Mouse (Mus musculus) forebrain, embryonic 13.5 days (tissue): ENCODE data around the gene Sfxn3. TPM values are rescaled to one million over a fixed set of nuclear protein-coding genes. Genes with fewer than 3 reads are reported as not detected.
A peak's percentile ranks its signal among the peaks of the same experiment; 100 is the strongest.
"Not testable (repeated sequence)": the region's sequence is repeated elsewhere in the genome, so short reads cannot be mapped to it uniquely, and the experiment has no call there.

Experiments used
- ATAC-seq: fragments of 200-750 bp; cut with Nextera tagmentation; 2 replicates; pipeline ENCODE4 v1.8.0; 2017
- H3K27ac ChIP-seq: fragments of 300-500 bp; sonication (generic); 2 replicates; pipeline ENCODE4 v1.5.1; 2015; ENCODE audit warnings: inconsistent platforms, mild to moderate bottlenecking, moderate library complexity
- H3K27me3 ChIP-seq: fragments of 300-500 bp; sonication (generic); 2 replicates; pipeline ENCODE4 v1.6.1; 2015; ENCODE audit warnings: mild to moderate bottlenecking, inconsistent platforms
- H3K36me3 ChIP-seq: fragments of 300-500 bp; sonication (generic); 2 replicates; pipeline ENCODE4 v1.6.1; 2015; ENCODE audit warnings: mild to moderate bottlenecking, inconsistent platforms; ENCODE audit not compliant: poor library complexity, severe bottlenecking
- H3K4me1 ChIP-seq: fragments of 300-500 bp; sonication (generic); 2 replicates; pipeline ENCODE4 v1.6.1; 2015; ENCODE audit warnings: inconsistent platforms
- H3K4me2 ChIP-seq: fragments of 300-500 bp; sonication (generic); 2 replicates; pipeline ENCODE4 v1.6.1; 2015; ENCODE audit warnings: inconsistent platforms, mild to moderate bottlenecking, moderate library complexity
- H3K4me3 ChIP-seq: fragments of 300-500 bp; sonication (generic); 2 replicates; pipeline ENCODE4 v1.5.1; 2015; ENCODE audit warnings: mild to moderate bottlenecking, inconsistent platforms
- H3K9ac ChIP-seq: fragments of 300-500 bp; sonication (generic); 2 replicates; pipeline ENCODE4 v1.6.1; 2015; ENCODE audit warnings: mild to moderate bottlenecking, inconsistent platforms
- H3K9me3 ChIP-seq: fragments of 300-500 bp; sonication (generic); replicated peaks from 2 replicates; pipeline ENCODE4 v1.6.1; 2016; ENCODE audit warnings: inconsistent platforms
- WGBS: fragments of 180-500 bp; shearing (Covaris S2); methylation state at CpG from one replicate; pipeline ENCODE4 v1.1.7; 2015; 5-methylcytosine and 5-hydroxymethylcytosine counted together
- polyA plus RNA-seq: library from polyadenylated mRNA; unstranded; fragments of >200 nt; fragmentation: Nextera tagmentation; extraction: Ambion mirVana; gene quantifications from 2 replicates; pipeline ENCODE4 v1.2.1, GENCODE M21; 2015

Gene Sfxn3
- polyA plus RNA-seq, 1 experiment from 2014 or later: 38.8 TPM

- Histone ChIP-seq H3K4me2 (no peak overlapping the region), H3K27me3 (peaks cover 7% of the 10 kb centered on the region), H3K27ac (no peak overlapping the region), H3K9ac (no peak overlapping the region), H3K4me1 (0 out of 2 replicates have a peak, but pooled peaks cover 4% of the 10 kb centered on the region), H3K36me3 (no peaks in the 10 kb centered on the region), H3K9me3 (no peaks in the 10 kb centered on the region), H3K4me3 (no peak overlapping the region)
- WGBS: 27% methylated on average over 16 of the region's 16 CpGs
- no peak for ATAC-seq
These were observed 10.4 kb upstream of the Sfxn3 start for GRCm38 (mm10) chr19:45036867-45037266.

GRCm38 (mm10) chr19:45038198-45038597 is 9.1 kb upstream of the Sfxn3 start:
- not testable (repeated sequence) for H3K9ac ChIP-seq, H3K9me3 ChIP-seq, H3K36me3 ChIP-seq, H3K4me1 ChIP-seq, ATAC-seq, H3K4me2 ChIP-seq, H3K27ac ChIP-seq, H3K4me3 ChIP-seq, H3K27me3 ChIP-seq
- WGBS: 93% methylated on average over 7 of the region's 7 CpGs

GRCm38 (mm10) chr19:45040214-45040613 is 7.1 kb upstream of the Sfxn3 start:
- H3K9ac ChIP-seq: no peak overlapping the region
- H3K27ac ChIP-seq: no peak overlapping the region
- no peaks in the 10 kb centered on the region for H3K9me3 ChIP-seq
- H3K4me3 ChIP-seq: no peak overlapping the region
- no peak overlapping the region for H3K4me2 ChIP-seq
- H3K36me3 ChIP-seq: no peaks in the 10 kb centered on the region
- peaks cover 16% of the 10 kb centered on the region for H3K27me3 ChIP-seq
- no peak for ATAC-seq
- WGBS: 60% methylated on average over 13 of the region's 13 CpGs
- H3K4me1 ChIP-seq: 0 out of 2 replicates have a peak, but pooled peaks cover 4% of the 10 kb centered on the region

GRCm38 (mm10) chr19:45044389-45044927 is 2.8 kb upstream of the Sfxn3 start:
- Histone ChIP-seq H3K27me3 (peaks cover 27% of the 10 kb centered on the region), H3K9me3 (no peaks in the 10 kb centered on the region), H3K4me1 (peaks cover 35% of the 10 kb centered on the region), H3K4me2 (no peak overlapping the region), H3K4me3 (no peak overlapping the region), H3K36me3 (no peaks in the 10 kb centered on the region), H3K9ac (no peak overlapping the region), H3K27ac (no peak overlapping the region)
- 63% methylated on average over 11 of the region's 11 CpGs for WGBS
- no peak for ATAC-seq

- Histone ChIP-seq H3K27ac (no peak overlapping the region), H3K9ac (no peak overlapping the region), H3K36me3 (0 out of 2 replicates have a peak, but pooled peaks cover under 1% of the 10 kb centered on the region), H3K4me3 (no peak overlapping the region), H3K9me3 (no peaks in the 10 kb centered on the region), H3K27me3 (peaks cover 22% of the 10 kb centered on the region), H3K4me2 (no peak overlapping the region), H3K4me1 (peaks cover 42% of the 10 kb centered on the region)
- ATAC-seq: no peak
- WGBS: 47% methylated on average over 15 of the region's 15 CpGs
These were observed 2.1 kb upstream of the Sfxn3 start for GRCm38 (mm10) chr19:45045236-45045635.

GRCm38 (mm10) chr19:45045651-45046050 is 1.7 kb upstream of the Sfxn3 start, which contains the start of gene Pdzd7:
Gene Pdzd7 (minus strand): TSS chr19:45045717.
- Histone ChIP-seq H3K4me1 (peaks cover 44% of the 10 kb centered on the region), H3K27ac (no peak within 1 kb of the TSS), H3K4me3 (peak within 1 kb of the TSS; percentile 54), H3K4me2 (peak within 1 kb of the TSS; percentile 68), H3K9ac (peak within 1 kb of the TSS; percentile 77), H3K9me3 (no peaks in the 10 kb centered on the region), H3K27me3 (peaks cover 19% of the 10 kb centered on the region), H3K36me3 (peaks cover 4% of the 10 kb centered on the region; the same call in 1 of the 2 replicates)
- ATAC-seq: no peak
- 82% methylated on average over 5 of the region's 5 CpGs for WGBS

GRCm38 (mm10) chr19:45046523-45047321 is 581 bp upstream of the Sfxn3 start:
- Histone ChIP-seq H3K27ac (peak overlapping the region; percentile 87), H3K4me1 (peaks cover 43% of the 10 kb centered on the region), H3K9ac (peak overlapping the region; percentile 77), H3K4me3 (peak overlapping the region; percentile 54), H3K4me2 (peak overlapping the region; percentile 68), H3K9me3 (no peaks in the 10 kb centered on the region), H3K27me3 (peaks cover 19% of the 10 kb centered on the region), H3K36me3 (peaks cover 8% of the 10 kb centered on the region)
- peak; percentile 62 for ATAC-seq
- WGBS: 2% methylated on average over 34 of the region's 34 CpGs

- peak overlapping the region; percentile 77 for H3K9ac ChIP-seq
- 36% methylated on average over 11 of the region's 11 CpGs for WGBS
- peaks cover 43% of the 10 kb centered on the region for H3K4me1 ChIP-seq
- peak overlapping the region; percentile 68 for H3K4me2 ChIP-seq
- H3K36me3 ChIP-seq: peaks cover 22% of the 10 kb centered on the region
- ATAC-seq: peak; percentile 65
- peaks cover 19% of the 10 kb centered on the region for H3K27me3 ChIP-seq
- H3K27ac ChIP-seq: peak overlapping the region; percentile 87
- H3K4me3 ChIP-seq: peak overlapping the region; percentile 54
- no peaks in the 10 kb centered on the region for H3K9me3 ChIP-seq
These were observed 786 bp downstream of the Sfxn3 start for GRCm38 (mm10) chr19:45047935-45048643.

GRCm38 (mm10) chr19:45048644-45049365 is 1.5 kb downstream of the Sfxn3 start:
- Histone ChIP-seq H3K27ac (peak overlapping the region; percentile 87), H3K27me3 (peaks cover 19% of the 10 kb centered on the region), H3K36me3 (peaks cover 29% of the 10 kb centered on the region), H3K9me3 (no peaks in the 10 kb centered on the region), H3K4me1 (peaks cover 43% of the 10 kb centered on the region), H3K4me2 (peak overlapping the region; percentile 68), H3K9ac (peak overlapping the region; percentile 77), H3K4me3 (peak overlapping the region; percentile 54)
- ATAC-seq: no peak
- 81% methylated on average over 12 of the region's 12 CpGs for WGBS

GRCm38 (mm10) chr19:45049523-45049922 is 2.2 kb downstream of the Sfxn3 start:
- peaks cover 35% of the 10 kb centered on the region for H3K36me3 ChIP-seq
- no peaks in the 10 kb centered on the region for H3K9me3 ChIP-seq
- peaks cover 16% of the 10 kb centered on the region for H3K27me3 ChIP-seq
- 0 out of 2 replicates have a peak overlapping the region, but pooled peaks have one; percentile 47 for H3K9ac ChIP-seq
- H3K4me2 ChIP-seq: peak overlapping the region; percentile 68
- H3K27ac ChIP-seq: no peak overlapping the region
- no peak for ATAC-seq
- peaks cover 43% of the 10 kb centered on the region for H3K4me1 ChIP-seq
- H3K4me3 ChIP-seq: no peak overlapping the region
- 83% methylated on average over 9 of the region's 9 CpGs for WGBS

- Histone ChIP-seq H3K27ac (no peak overlapping the region), H3K9me3 (no peaks in the 10 kb centered on the region), H3K36me3 (peaks cover 44% of the 10 kb centered on the region), H3K9ac (no peak overlapping the region), H3K4me1 (peaks cover 39% of the 10 kb centered on the region), H3K4me3 (no peak overlapping the region), H3K27me3 (no peaks in the 10 kb centered on the region), H3K4me2 (no peak overlapping the region)
- 86% methylated on average over 8 of the region's 8 CpGs for WGBS
- ATAC-seq: no peak
These were observed 6.1 kb downstream of the Sfxn3 start for GRCm38 (mm10) chr19:45053451-45053850.
